10 mouse cellular contexts compared by ENCODE assay signal in genomic region chr2:167155541-167155973, GRCm38 (mm10). TPM values are rescaled to one million over a fixed set of nuclear protein-coding genes. Genes with fewer than 3 reads are reported as not detected.
DNase-seq lines count a peak whose midpoint lies in the region; ATAC-seq and TF ChIP-seq lines count a peak whose summit lies in the region.
"Had no signal": no experiment of that assay in that cellular context is flagged by ENCODE, and none has a peak within 500 bp of the region (broad histone marks: within the 10 kb centered on the region; RNA-seq: fewer than 3 reads in every experiment).

No protein-coding gene starts in this region.

- no peak overlapping the region for H3K4me3 ChIP-seq in heart, embryonic 14.5 days (ENCODE audit: control insufficient read depth in 1 of 2, insufficient read depth in 1 of 2, low read depth in 1 of 2, low read length in 2 of 2)
- no peak overlapping the region for H3K4me3 ChIP-seq in bone marrow macrophage, adult 2 months (ENCODE audit: insufficient read depth, low read length)
- H3K4me3 ChIP-seq in heart, embryonic 15.5 days = no peak overlapping the region
- no peak overlapping the region for H3K4me3 ChIP-seq in midbrain, embryonic 13.5 days (replicated peaks)
- no peak overlapping the region for H3K4me3 ChIP-seq in liver, postnatal 0 days (ENCODE audit: low read depth, low read length)
- H3K4me3 ChIP-seq: erythroblast, embryonic 14.5 days had no signal

- peak; percentile 10; the same call in 1 of the 2 replicates for ATAC-seq in heart, embryonic 14.5 days (ENCODE audit: insufficient number of reproducible peaks, insufficient read depth, low FRiP score, low read depth)
- peak; percentile 65; the same call in 1 of the 2 replicates for ATAC-seq in heart, embryonic 15.5 days (replicated peaks; ENCODE audit: insufficient number of reproducible peaks, insufficient read depth, low FRiP score, low read depth)
- peak; percentile 67 for ATAC-seq in midbrain, embryonic 13.5 days
- ATAC-seq in liver, postnatal 0 days = no peak
- ATAC-seq: lung, postnatal 0 days had no signal

- TF ChIP-seq POLR2A in bone marrow macrophage, adult 2 months (IDR thresholded peaks at IDR 0.05; ENCODE audit: borderline replicate concordance, low read depth, low read length) = no peak

- no peak overlapping the region for H3K4me2 ChIP-seq in heart, embryonic 14.5 days (ENCODE audit: low read length)
- H3K4me2 ChIP-seq in heart, embryonic 15.5 days = no peak overlapping the region
- H3K4me2 ChIP-seq in midbrain, embryonic 13.5 days (replicated peaks) = no peak overlapping the region
- H3K4me2 ChIP-seq in liver, postnatal 0 days (ENCODE audit: low read depth, low read length) = no peak overlapping the region

- H3K9ac ChIP-seq in heart, embryonic 14.5 days (ENCODE audit: low read length) = no peak overlapping the region
- H3K9ac ChIP-seq in heart, embryonic 15.5 days = no peak overlapping the region
- peak overlapping the region; percentile 41; the same call in 1 of the 2 replicates for H3K9ac ChIP-seq in midbrain, embryonic 13.5 days (replicated peaks)
- no peak overlapping the region for H3K9ac ChIP-seq in liver, postnatal 0 days (replicated peaks)

- no peaks in the 10 kb centered on the region; the same call in 1 of the 2 replicates for H3K9me3 ChIP-seq in heart, embryonic 14.5 days (ENCODE audit: control insufficient read depth, low read length)
- no peaks in the 10 kb centered on the region for H3K9me3 ChIP-seq in heart, embryonic 15.5 days (replicated peaks)
- H3K9me3 ChIP-seq in midbrain, embryonic 13.5 days = 0 out of 2 replicates have a peak, but pooled peaks cover 2% of the 10 kb centered on the region
- H3K9me3 ChIP-seq in liver, postnatal 0 days (ENCODE audit: low read length) = no peaks in the 10 kb centered on the region

- H3K27me3 ChIP-seq in heart, embryonic 14.5 days (ENCODE audit: control insufficient read depth, insufficient read depth, low read length) = 0 out of 2 replicates have a peak, but pooled peaks cover 4% of the 10 kb centered on the region
- peaks cover 5% of the 10 kb centered on the region; the same call in 1 of the 2 replicates for H3K27me3 ChIP-seq in heart, embryonic 15.5 days
- no peaks in the 10 kb centered on the region for H3K27me3 ChIP-seq in midbrain, embryonic 13.5 days
- no peaks in the 10 kb centered on the region for H3K27me3 ChIP-seq in liver, postnatal 0 days (ENCODE audit: insufficient read depth, low read length)

- TF ChIP-seq CTCF in bone marrow macrophage, adult 2 months (IDR thresholded peaks at IDR 0.05; ENCODE audit: low read depth, low read length) = 0 out of 2 replicates have a peak, but pooled peaks have one; percentile 7
- no peak for TF ChIP-seq CTCF in liver, postnatal 0 days (IDR thresholded peaks at IDR 0.05; ENCODE audit: low read depth)

- H3K36me3 ChIP-seq in heart, embryonic 14.5 days (ENCODE audit: control insufficient read depth, insufficient read depth, low read length) = no peaks in the 10 kb centered on the region
- H3K36me3 ChIP-seq in heart, embryonic 15.5 days = no peaks in the 10 kb centered on the region
- H3K36me3 ChIP-seq in midbrain, embryonic 13.5 days = no peaks in the 10 kb centered on the region
- H3K36me3 ChIP-seq in liver, postnatal 0 days (replicated peaks; ENCODE audit: insufficient read depth, low read length) = no peaks in the 10 kb centered on the region

- WGBS in heart, embryonic 14.5 days = 34% methylated on average over 4 of the region's 4 CpGs
- 35% methylated on average over 4 of the region's 4 CpGs for WGBS in heart, embryonic 15.5 days
- WGBS in midbrain, embryonic 13.5 days = 46% methylated on average over 4 of the region's 4 CpGs
- 39% methylated on average over 4 of the region's 4 CpGs for WGBS in liver, postnatal 0 days (ENCODE audit: insufficient replicate concordance)

- H3K4me1 ChIP-seq in heart, embryonic 14.5 days (ENCODE audit: control insufficient read depth in 2 of 2, insufficient read depth in 2 of 2, low read length in 2 of 2) = peaks cover 13 to 15% of the 10 kb centered on the region in 2 experiments; a peak in 3 of 4 replicates
- peaks cover 15% of the 10 kb centered on the region for H3K4me1 ChIP-seq in bone marrow macrophage, adult 2 months (ENCODE audit: control insufficient read depth, insufficient read depth, low read length)
- peaks cover 20% of the 10 kb centered on the region for H3K4me1 ChIP-seq in heart, embryonic 15.5 days (replicated peaks)
- H3K4me1 ChIP-seq in midbrain, embryonic 13.5 days (replicated peaks) = peaks cover 17% of the 10 kb centered on the region
- H3K4me1 ChIP-seq in liver, postnatal 0 days (ENCODE audit: insufficient read depth) = no peaks in the 10 kb centered on the region; the same call in 1 of the 2 replicates

- TF ChIP-seq EP300 in liver, postnatal 0 days (IDR thresholded peaks at IDR 0.05; ENCODE audit: low read depth) = no peak

- no peak for DNase-seq in heart, adult 18-20 months
- DNase-seq in yolk sac, embryonic 10.5 days (ENCODE audit: low spot score) = no peak
- no peak for DNase-seq in liver, postnatal 0 days
- DNase-seq in thymus, postnatal 0 days (ENCODE audit: low spot score) = no peak

- no peak overlapping the region for H3K27ac ChIP-seq in heart, embryonic 14.5 days (replicated peaks in 1 of 2; ENCODE audit: control insufficient read depth in 1 of 2, insufficient read depth in 1 of 2, low read depth in 2 of 2, low read length in 2 of 2)
- H3K27ac ChIP-seq in bone marrow macrophage, adult 2 months (ENCODE audit: insufficient read depth, low read depth, low read length) = peak overlapping the region; percentile 14; the same call in 1 of the 2 replicates
- H3K27ac ChIP-seq in heart, embryonic 15.5 days = peak overlapping the region; percentile 33; the same call in 1 of the 2 replicates
- peak overlapping the region; percentile 47; the same call in 1 of the 2 replicates for H3K27ac ChIP-seq in midbrain, embryonic 13.5 days
- H3K27ac ChIP-seq in liver, postnatal 0 days (ENCODE audit: low read depth) = no peak overlapping the region

RNA-seq across cellular contexts. Expression of gene Kcnb1, which starts 34.4 kb away (rescaled TPM):
- polyA plus RNA-seq in heart, embryonic 14.5 days (2014; fragmentation: Nextera tagmentation; extraction: Ambion mirVana) = 0.35 and 0.85 TPM in 2 replicates
- 10 to 100 TPM; 32.8 to 36.1 TPM for total RNA-seq in heart, adult 18-20 months (2021)
- 0.62 and 0.84 TPM in 2 replicates for polyA plus RNA-seq in bone marrow macrophage, adult 2 months (2012; ENCODE audit: insufficient read depth, insufficient read length, missing spikeins)
- polyA plus RNA-seq in heart, embryonic 15.5 days (2015; fragmentation: Nextera tagmentation; extraction: Ambion mirVana) = 0.60 and 0.62 TPM in 2 replicates
- polyA plus RNA-seq in midbrain, embryonic 13.5 days (2015; fragmentation: Nextera tagmentation; extraction: Ambion mirVana) = 2.1 and 2.3 TPM in 2 replicates
- polyA plus RNA-seq in liver, postnatal 0 days (2015; fragmentation: Nextera tagmentation; extraction: Ambion mirVana) = 0.11 and 0.21 TPM in 2 replicates
- polyA plus RNA-seq in thymus, postnatal 0 days (2015; fragmentation: Nextera tagmentation; extraction: Ambion mirVana) = 0.36 and 0.55 TPM in 2 replicates
- polyA plus RNA-seq: erythroblast, embryonic 14.5 days had no signal

Comparison
In these comparisons a context has a peak if more than half of its experiments do, and no peak if none do; other contexts are left out.
1. H3K27ac ChIP-seq: peak in bone marrow macrophage, adult 2 months (single experiment), heart, embryonic 15.5 days (single experiment) and midbrain, embryonic 13.5 days (single experiment); none in heart, embryonic 14.5 days (0 of 2) and liver, postnatal 0 days (single experiment).